Mouse (Mus musculus) embryonic facial prominence, embryonic 12.5 days (tissue): Measurements from ENCODE around the gene Foxp1. TPM values are rescaled to one million over a fixed set of nuclear protein-coding genes. Genes with fewer than 3 reads are reported as not detected.

Experiments used
- ATAC-seq: fragments of 200-750 bp; cut with Nextera tagmentation; 2 replicates; pipeline ENCODE4 v1.8.0; 2017; ENCODE audit not compliant: insufficient number of reproducible peaks, insufficient read depth, low FRiP score, low TSS enrichment
- H3K27ac ChIP-seq: fragments of 300-500 bp; sonication (generic); 2 replicates; pipeline ENCODE4 v1.5.1; 2016; ENCODE audit warnings: mild to moderate bottlenecking
- H3K27me3 ChIP-seq: fragments of 300-500 bp; sonication (generic); 2 replicates; pipeline ENCODE4 v1.6.1; 2016; ENCODE audit warnings: mild to moderate bottlenecking, moderate library complexity
- H3K36me3 ChIP-seq: fragments of 300-500 bp; sonication (generic); 2 replicates; pipeline ENCODE4 v1.6.1; 2016; ENCODE audit warnings: mild to moderate bottlenecking
- H3K4me1 ChIP-seq: fragments of 300-500 bp; sonication (generic); 2 replicates; pipeline ENCODE4 v1.6.1; 2016
- H3K4me2 ChIP-seq: fragments of 300-500 bp; sonication (generic); replicated peaks from 2 replicates; pipeline ENCODE4 v1.6.1; 2016; ENCODE audit warnings: mild to moderate bottlenecking, moderate library complexity
- H3K4me3 ChIP-seq: fragments of 300-500 bp; sonication (generic); 2 replicates; pipeline ENCODE4 v1.5.1; 2016; ENCODE audit warnings: mild to moderate bottlenecking
- H3K9ac ChIP-seq: fragments of 300-500 bp; sonication (generic); 2 replicates; pipeline ENCODE4 v1.6.1; 2016; ENCODE audit warnings: mild to moderate bottlenecking, moderate library complexity
- H3K9me3 ChIP-seq: fragments of 300-500 bp; sonication (generic); 2 replicates; pipeline ENCODE4 v1.6.1; 2016; ENCODE audit warnings: mild to moderate bottlenecking, moderate library complexity
- WGBS: fragments of 180-500 bp; shearing (Covaris S2); methylation state at CpG from one replicate; pipeline ENCODE4 v1.1.7; 2016; 5-methylcytosine and 5-hydroxymethylcytosine counted together
- polyA plus RNA-seq: library from polyadenylated mRNA; unstranded; fragments of >200 nt; fragmentation: Nextera tagmentation; extraction: Ambion mirVana; gene quantifications from 2 replicates; pipeline ENCODE4 v1.2.1, GENCODE M21; 2016

The Foxp1 gene
- polyA plus RNA-seq, 1 experiment from 2014 or later: 132 TPM

DNA sequence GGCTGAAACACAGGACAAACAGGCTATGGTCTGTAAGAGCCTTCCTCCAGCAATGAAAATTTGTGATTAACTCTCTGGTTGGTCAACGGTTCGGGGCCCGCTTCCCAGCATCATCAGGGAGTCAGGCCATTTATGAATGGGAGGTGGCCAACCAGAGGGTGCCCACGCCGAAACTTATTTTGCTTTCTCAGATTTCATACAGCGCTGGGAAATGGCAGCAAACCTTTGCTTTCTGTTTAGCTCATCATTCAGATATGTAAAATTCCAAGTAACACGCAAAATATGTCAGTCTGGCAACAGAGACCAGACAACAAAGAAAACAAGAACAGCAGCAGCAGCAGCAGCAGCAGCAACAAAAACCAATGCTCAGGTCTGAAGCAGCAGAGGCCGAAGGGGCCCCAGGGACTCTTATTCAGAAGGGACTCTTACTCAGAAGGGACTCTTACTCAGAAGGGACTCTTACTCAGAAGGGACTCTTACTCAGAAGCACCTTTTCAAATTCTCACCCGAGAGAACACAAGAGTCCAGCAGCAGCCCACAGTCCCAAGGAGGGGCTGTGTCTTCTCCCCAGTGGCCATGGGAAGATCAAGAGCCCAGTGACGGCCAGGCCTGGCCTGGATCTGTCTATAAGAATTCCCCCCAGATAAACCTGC is 391.6 kb downstream of the Foxp1 start:
- no peak for ATAC-seq
- Histone ChIP-seq H3K36me3 (no peaks in the 10 kb centered on the region), H3K9ac (no peak overlapping the region), H3K4me2 (no peak overlapping the region), H3K27ac (no peak overlapping the region), H3K4me1 (peaks cover 19% of the 10 kb centered on the region), H3K4me3 (no peak overlapping the region), H3K9me3 (no peaks in the 10 kb centered on the region), H3K27me3 (no peaks in the 10 kb centered on the region)
- 62% methylated on average over 10 of the region's 10 CpGs for WGBS

- no peaks in the 10 kb centered on the region for H3K36me3 ChIP-seq
- no peak overlapping the region for H3K27ac ChIP-seq
- no peak for ATAC-seq
- 83% methylated on average over 9 of the region's 9 CpGs for WGBS
- H3K9me3 ChIP-seq: no peaks in the 10 kb centered on the region
- H3K4me1 ChIP-seq: peaks cover 9% of the 10 kb centered on the region; the same call in 1 of the 2 replicates
- H3K4me2 ChIP-seq: no peak overlapping the region
- H3K9ac ChIP-seq: no peak overlapping the region
- H3K27me3 ChIP-seq: no peaks in the 10 kb centered on the region
- H3K4me3 ChIP-seq: no peak overlapping the region
These were observed 395.8 kb downstream of the Foxp1 start for GRCm38 (mm10) chr6:99126717-99127116.

DNA sequence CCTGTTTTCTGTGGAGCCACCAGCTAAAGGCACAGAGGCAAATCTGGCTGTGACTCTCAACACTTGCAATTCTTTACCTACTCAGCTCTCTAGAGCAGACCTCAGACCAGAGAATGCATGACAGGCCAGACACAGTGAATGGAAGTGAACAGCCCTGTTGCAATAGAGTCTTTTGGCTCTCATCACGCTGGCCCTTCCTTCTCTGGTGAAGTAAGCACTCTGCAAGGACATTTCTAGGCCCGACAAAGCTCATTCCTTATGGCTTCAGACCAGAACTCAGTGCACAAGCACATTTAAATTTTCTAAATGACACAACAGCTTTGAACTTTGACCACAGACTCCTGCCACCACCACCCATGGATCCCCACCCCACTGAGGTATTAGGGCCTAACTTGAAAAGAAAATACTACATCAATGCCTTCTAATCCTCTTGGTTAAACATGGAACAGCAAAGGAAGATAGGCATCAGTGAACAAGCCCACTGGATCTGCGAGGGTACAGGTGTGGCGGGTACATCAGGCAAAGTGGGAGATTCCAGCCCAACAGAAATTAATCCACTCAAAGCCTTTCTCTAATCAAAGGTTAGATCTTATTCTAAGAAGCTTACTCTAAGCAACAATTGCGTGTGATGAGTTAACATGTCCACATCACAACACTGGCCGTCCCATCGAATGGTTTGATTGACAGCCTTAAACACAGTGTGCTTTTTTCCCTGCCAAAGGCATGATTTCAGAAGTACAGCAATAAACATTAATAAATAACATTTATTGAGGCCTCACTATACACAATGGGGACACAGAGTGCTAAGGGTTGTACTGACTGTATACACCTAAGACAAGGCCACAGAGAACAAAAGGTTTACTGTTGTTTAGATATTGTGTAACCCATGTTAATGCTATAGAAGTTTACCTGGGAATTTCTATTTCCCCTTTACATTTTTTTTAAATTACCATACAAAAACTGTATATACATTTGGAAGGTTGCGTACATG is 401.4 kb downstream of the Foxp1 start:
- 83% methylated on average over 8 of the region's 8 CpGs for WGBS
- ATAC-seq: no peak
- H3K36me3 ChIP-seq: no peaks in the 10 kb centered on the region
- H3K27ac ChIP-seq: no peak overlapping the region
- H3K4me1 ChIP-seq: peaks cover 6% of the 10 kb centered on the region; the same call in 1 of the 2 replicates
- H3K4me3 ChIP-seq: no peak overlapping the region
- no peaks in the 10 kb centered on the region for H3K9me3 ChIP-seq
- no peaks in the 10 kb centered on the region for H3K27me3 ChIP-seq
- no peak overlapping the region for H3K4me2 ChIP-seq
- H3K9ac ChIP-seq: no peak overlapping the region

- Histone ChIP-seq H3K4me3 (no peak overlapping the region), H3K9me3 (no peaks in the 10 kb centered on the region), H3K9ac (no peak overlapping the region), H3K27ac (no peak overlapping the region), H3K27me3 (no peaks in the 10 kb centered on the region), H3K36me3 (no peaks in the 10 kb centered on the region), H3K4me2 (no peak overlapping the region), H3K4me1 (peaks cover 6% of the 10 kb centered on the region; the same call in 1 of the 2 replicates)
- no peak for ATAC-seq
- 54% methylated on average over 4 of the region's 4 CpGs for WGBS
These were observed 404.0 kb downstream of the Foxp1 start for GRCm38 (mm10) chr6:99118534-99118933.

GRCm38 (mm10) chr6:99117411-99117810 is 405.1 kb downstream of the Foxp1 start:
- no peak overlapping the region for H3K9ac ChIP-seq
- no peak for ATAC-seq
- no peaks in the 10 kb centered on the region for H3K27me3 ChIP-seq
- H3K36me3 ChIP-seq: no peaks in the 10 kb centered on the region
- WGBS: 95% methylated on average over 1 of the region's 1 CpGs
- no peak overlapping the region for H3K27ac ChIP-seq
- H3K4me1 ChIP-seq: peaks cover 6% of the 10 kb centered on the region; the same call in 1 of the 2 replicates
- H3K4me3 ChIP-seq: no peak overlapping the region
- no peak overlapping the region for H3K4me2 ChIP-seq
- H3K9me3 ChIP-seq: no peaks in the 10 kb centered on the region

DNA sequence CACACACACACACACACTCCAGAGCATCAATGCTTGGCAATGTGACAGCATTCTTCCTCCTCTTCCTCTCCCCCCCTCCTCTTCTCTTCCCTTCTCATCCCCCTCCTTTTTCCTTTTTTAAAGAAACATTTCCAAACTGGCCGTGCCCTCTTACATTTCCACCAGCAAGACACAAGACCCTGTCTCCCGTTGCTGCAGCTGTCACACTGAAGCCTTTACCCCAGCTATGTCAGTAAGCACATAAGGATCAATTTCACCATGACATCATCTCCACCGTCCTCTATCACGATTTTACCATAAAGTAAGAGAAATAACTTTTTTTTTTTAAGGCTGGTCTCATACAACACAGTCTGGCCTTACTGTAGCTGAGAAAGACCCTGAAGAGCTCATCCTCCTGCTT is 410.7 kb downstream of the Foxp1 start:
- H3K4me1 ChIP-seq: peaks cover 3% of the 10 kb centered on the region; the same call in 1 of the 2 replicates
- H3K4me2 ChIP-seq: no peak overlapping the region
- H3K27ac ChIP-seq: no peak overlapping the region; the same call in 1 of the 2 replicates
- ATAC-seq: no peak
- no peak overlapping the region for H3K4me3 ChIP-seq
- H3K9me3 ChIP-seq: no peaks in the 10 kb centered on the region
- H3K9ac ChIP-seq: no peak overlapping the region
- no peaks in the 10 kb centered on the region for H3K36me3 ChIP-seq
- H3K27me3 ChIP-seq: no peaks in the 10 kb centered on the region
- WGBS: 51% methylated on average over 4 of the region's 4 CpGs

- WGBS: 79% methylated on average over 4 of the region's 4 CpGs
- Histone ChIP-seq H3K4me3 (no peak overlapping the region), H3K27ac (no peak overlapping the region), H3K4me2 (no peak overlapping the region), H3K9me3 (no peaks in the 10 kb centered on the region), H3K4me1 (peaks cover 4% of the 10 kb centered on the region; the same call in 1 of the 2 replicates), H3K36me3 (no peaks in the 10 kb centered on the region), H3K27me3 (no peaks in the 10 kb centered on the region; the same call in 1 of the 2 replicates), H3K9ac (no peak overlapping the region)
- ATAC-seq: no peak
These were observed 414.1 kb downstream of the Foxp1 start for GRCm38 (mm10) chr6:99108417-99108816.

DNA sequence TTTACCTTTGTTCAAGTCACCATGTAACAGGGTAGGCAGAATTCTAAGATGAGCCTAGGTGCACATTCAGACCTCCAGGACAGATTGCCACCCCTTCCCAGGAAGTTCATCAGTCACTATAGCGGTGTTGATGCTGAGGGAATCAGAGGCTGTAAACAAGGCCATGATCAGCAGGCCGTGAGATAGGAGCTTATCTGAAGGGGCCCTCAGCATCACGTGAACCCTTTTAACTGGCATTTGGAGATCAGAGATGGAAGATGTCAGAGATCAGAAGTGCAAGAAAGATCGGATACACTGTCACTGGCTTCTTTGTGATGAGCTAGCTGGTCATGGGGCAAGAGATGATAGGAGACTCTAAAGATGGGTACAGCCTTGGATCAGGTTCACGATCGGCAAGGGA is 414.8 kb downstream of the Foxp1 start:
- ATAC-seq: no peak
- Histone ChIP-seq H3K4me3 (no peak overlapping the region), H3K4me1 (peaks cover 7% of the 10 kb centered on the region; the same call in 1 of the 2 replicates), H3K9me3 (no peaks in the 10 kb centered on the region), H3K9ac (no peak overlapping the region), H3K4me2 (no peak overlapping the region), H3K36me3 (no peaks in the 10 kb centered on the region), H3K27me3 (no peaks in the 10 kb centered on the region; the same call in 1 of the 2 replicates), H3K27ac (no peak overlapping the region)
- 90% methylated on average over 6 of the region's 6 CpGs for WGBS

DNA sequence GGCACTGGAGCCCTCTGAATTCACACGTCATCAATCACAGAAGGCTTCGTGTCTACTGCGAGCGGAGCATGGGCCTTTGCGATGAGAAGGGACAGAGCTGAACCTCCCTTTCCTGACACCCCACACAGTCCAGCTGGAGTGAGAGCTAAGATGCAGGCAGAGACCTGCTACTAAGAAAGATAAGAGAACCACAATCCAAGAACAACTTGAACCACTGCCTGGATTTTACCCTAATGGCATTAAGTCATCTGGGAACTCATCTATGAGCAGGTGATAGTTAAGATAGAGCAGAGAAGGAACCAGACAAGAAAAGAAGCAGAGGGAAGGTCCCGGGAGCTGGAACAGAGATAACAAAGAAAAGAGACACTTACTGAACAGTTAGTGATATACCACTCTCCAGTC is 415.4 kb downstream of the Foxp1 start:
- Histone ChIP-seq H3K27me3 (no peaks in the 10 kb centered on the region; the same call in 1 of the 2 replicates), H3K9ac (no peak overlapping the region), H3K4me3 (no peak overlapping the region), H3K36me3 (no peaks in the 10 kb centered on the region), H3K27ac (no peak overlapping the region), H3K4me2 (no peak overlapping the region), H3K4me1 (peaks cover 5% of the 10 kb centered on the region; the same call in 1 of the 2 replicates), H3K9me3 (no peaks in the 10 kb centered on the region)
- no peak for ATAC-seq
- WGBS: 89% methylated on average over 6 of the region's 6 CpGs

- Histone ChIP-seq H3K9me3 (no peaks in the 10 kb centered on the region), H3K4me1 (peaks cover 12% of the 10 kb centered on the region), H3K27ac (no peak overlapping the region), H3K4me3 (no peak overlapping the region), H3K4me2 (no peak overlapping the region), H3K36me3 (no peaks in the 10 kb centered on the region), H3K9ac (no peak overlapping the region), H3K27me3 (no peaks in the 10 kb centered on the region; the same call in 1 of the 2 replicates)
- no peak for ATAC-seq
- 81% methylated on average over 4 of the region's 4 CpGs for WGBS
These were observed 416.5 kb downstream of the Foxp1 start for GRCm38 (mm10) chr6:99105979-99106378.

DNA sequence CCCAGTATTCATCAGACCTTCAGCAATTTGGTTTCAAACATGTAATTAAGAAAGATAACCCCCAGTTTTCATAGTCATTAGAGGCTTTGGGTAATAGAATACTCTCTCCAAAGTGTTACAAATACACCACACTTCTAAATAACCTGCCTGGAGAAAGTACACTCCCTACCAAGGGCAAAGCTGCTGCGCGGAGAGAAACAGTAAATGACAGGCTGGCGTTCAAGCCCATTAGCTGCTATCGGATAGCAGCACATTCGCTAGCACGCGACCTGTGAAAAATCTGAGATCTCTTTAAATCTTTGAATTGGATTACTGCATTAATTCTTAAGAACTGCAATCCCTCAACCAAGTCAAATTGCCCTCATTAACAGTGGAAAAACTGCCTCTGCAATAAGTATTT is 418.1 kb downstream of the Foxp1 start:
- no peak overlapping the region for H3K27ac ChIP-seq
- H3K9ac ChIP-seq: no peak overlapping the region
- H3K27me3 ChIP-seq: no peaks in the 10 kb centered on the region; the same call in 1 of the 2 replicates
- no peak overlapping the region for H3K4me2 ChIP-seq
- H3K4me1 ChIP-seq: peaks cover 24% of the 10 kb centered on the region
- 50% methylated on average over 7 of the region's 7 CpGs for WGBS
- no peak for ATAC-seq
- H3K9me3 ChIP-seq: no peaks in the 10 kb centered on the region
- H3K4me3 ChIP-seq: no peak overlapping the region
- no peaks in the 10 kb centered on the region for H3K36me3 ChIP-seq
